Mouse (Mus musculus) effector memory CD4-positive, alpha-beta T cell, adult 7 months (primary cell): ENCODE results near the gene Aebp2. TPM values are rescaled to one million over a fixed set of nuclear protein-coding genes. Genes with fewer than 3 reads are reported as not detected.

Experiments
- polyA plus RNA-seq: library from polyadenylated mRNA; unstranded; fragments of 100-300 nt; shearing (Covaris generic); gene quantifications from one replicate; pipeline ENCODE4 v1.2.1, GENCODE M21; 2017

Aebp2 gene
- polyA plus RNA-seq: 248 TPM

DNA sequence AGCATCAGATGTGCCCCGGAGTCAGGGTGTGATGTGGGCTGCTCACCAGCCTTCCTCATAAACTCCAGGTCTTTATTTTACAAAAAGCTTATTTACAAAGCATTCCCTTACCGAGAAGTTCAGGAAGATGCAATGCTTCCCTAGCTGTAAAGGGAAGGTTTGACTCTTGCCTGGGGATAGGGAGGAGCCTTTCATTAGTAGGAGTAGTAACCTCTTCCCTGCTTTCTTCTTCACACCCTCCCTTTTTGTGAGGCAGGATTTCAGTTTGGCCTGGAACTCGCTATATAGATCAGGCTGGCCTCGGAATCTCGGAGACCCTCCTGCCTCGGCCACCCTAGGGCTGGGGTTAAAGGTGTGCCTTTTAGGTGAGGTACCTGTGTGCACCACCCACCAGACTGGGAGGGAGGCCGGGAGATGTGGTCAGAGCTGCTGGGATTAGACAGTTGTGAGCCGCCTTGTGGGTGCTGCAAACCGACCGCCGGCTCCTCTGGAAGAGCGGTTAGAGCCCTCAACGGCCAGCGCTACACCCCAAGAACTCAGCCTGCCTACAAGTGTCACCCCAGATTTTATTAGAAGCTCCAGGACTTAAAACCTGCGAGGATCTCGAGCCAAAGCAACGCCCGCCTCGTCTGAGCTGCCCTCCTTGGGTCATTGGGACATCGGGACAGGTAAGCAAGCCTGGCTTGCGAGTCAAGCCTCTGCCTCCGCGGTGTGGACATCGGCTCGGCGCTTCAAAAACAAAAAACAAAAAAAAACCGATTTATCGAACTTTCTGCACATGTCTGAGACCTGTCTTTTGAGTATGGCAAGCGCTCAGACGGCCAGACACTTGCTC lies at the start of gene Aebp2:
Aebp2 (plus strand) TSS at position 273 of the 835 bp plus-strand sequence.

Other genes with a start within 250 kb of the Aebp2 start
- gene Plekha5, start 198.6 kb upstream of the Aebp2 start, polyA plus RNA-seq: 56.4 TPM
- gene Gm11077, start 106.6 kb downstream of the Aebp2 start, polyA plus RNA-seq: not detected